Mouse (Mus musculus) right cerebral cortex, postnatal 4 days (tissue): Measurements from ENCODE around the gene Limk2.

ENCODE experiments used
- DNase-seq: peaks from one replicate; pipeline ENCODE4 v3.0.0-alpha.2; 2022

The Limk2 gene

GRCm38 (mm10) chr11:3331756-3332642 is 77.0 kb downstream of the Limk2 start:
- DNase-seq, result peak; percentile 93

- no peak for DNase-seq
Measured at GRCm38 (mm10) chr11:3330991-3331750, 77.8 kb downstream of the Limk2 start.

- peak; percentile 80 for DNase-seq
Measured at GRCm38 (mm10) chr11:3330566-3330965, 78.4 kb downstream of the Limk2 start.

GRCm38 (mm10) chr11:3329891-3330451 is 79.0 kb downstream of the Limk2 start, which contains the start of gene Pik3ip1:
Gene Pik3ip1, plus strand, starts transcription at chr11:3330401.
- no peak for DNase-seq

- DNase-seq, result no peak
Measured at GRCm38 (mm10) chr11:3328806-3329775, 79.9 kb downstream of the Limk2 start.

GRCm38 (mm10) chr11:3328271-3328670 is 80.7 kb downstream of the Limk2 start:
- DNase-seq, result no peak

- DNase-seq, result no peak
Measured at GRCm38 (mm10) chr11:3318286-3318685, 90.7 kb downstream of the Limk2 start.

GRCm38 (mm10) chr11:3314148-3314547 is 94.8 kb downstream of the Limk2 start:
- peak; percentile 64 for DNase-seq

GRCm38 (mm10) chr11:3313294-3313693 is 95.7 kb downstream of the Limk2 start:
- DNase-seq, result no peak

GRCm38 (mm10) chr11:3311586-3312347 is 97.2 kb downstream of the Limk2 start:
- DNase-seq, result no peak

- no peak for DNase-seq
Measured at GRCm38 (mm10) chr11:3310789-3311585, 98.0 kb downstream of the Limk2 start.

- DNase-seq, result no peak
Measured at GRCm38 (mm10) chr11:3309884-3310283, 99.1 kb downstream of the Limk2 start.

- DNase-seq, result no peak
Measured at GRCm38 (mm10) chr11:3307875-3308274, 101.1 kb downstream of the Limk2 start.

GRCm38 (mm10) chr11:3305821-3306220 is 103.2 kb downstream of the Limk2 start:
- no peak for DNase-seq

- DNase-seq, result no peak
Measured at GRCm38 (mm10) chr11:3302792-3303191, 106.2 kb downstream of the Limk2 start.

GRCm38 (mm10) chr11:3302385-3302784 is 106.6 kb downstream of the Limk2 start:
- no peak for DNase-seq

- no peak for DNase-seq
Measured at GRCm38 (mm10) chr11:3301075-3301474, 107.9 kb downstream of the Limk2 start.

GRCm38 (mm10) chr11:3298813-3299185 is 110.2 kb downstream of the Limk2 start:
- no peak for DNase-seq

GRCm38 (mm10) chr11:3297871-3298812 is 110.8 kb downstream of the Limk2 start:
- no peak for DNase-seq
